Mouse (Mus musculus): ENCODE data around the gene Pcsk2.

The Pcsk2 gene

GRCm38 (mm10) chr2:143696026-143696557, 150.1 kb downstream of the Pcsk2 start:
- no peak for TF ChIP-seq GATA4 (IDR thresholded peaks at IDR 0.05; ENCODE audit: insufficient replicate concordance, low read length)

GRCm38 (mm10) chr2:143696704-143697103, 150.7 kb downstream of the Pcsk2 start:
- TF ChIP-seq GATA4 (IDR thresholded peaks at IDR 0.05; ENCODE audit: insufficient replicate concordance, low read length) = no peak

GRCm38 (mm10) chr2:143701141-143701540, 155.2 kb downstream of the Pcsk2 start:
- no peak for TF ChIP-seq GATA4 (IDR thresholded peaks at IDR 0.05; ENCODE audit: insufficient replicate concordance, low read length)

- no peak for TF ChIP-seq GATA4 (IDR thresholded peaks at IDR 0.05; ENCODE audit: insufficient replicate concordance, low read length)
Observed at GRCm38 (mm10) chr2:143702931-143703344, 157.0 kb downstream of the Pcsk2 start.

- no peak for TF ChIP-seq GATA4 (IDR thresholded peaks at IDR 0.05; ENCODE audit: insufficient replicate concordance, low read length)
Observed at GRCm38 (mm10) chr2:143708205-143708604, 162.2 kb downstream of the Pcsk2 start.

- TF ChIP-seq GATA4 (IDR thresholded peaks at IDR 0.05; ENCODE audit: insufficient replicate concordance, low read length) = no peak
Observed at GRCm38 (mm10) chr2:143709249-143709648, 163.3 kb downstream of the Pcsk2 start.

- no peak for TF ChIP-seq GATA4 (IDR thresholded peaks at IDR 0.05; ENCODE audit: insufficient replicate concordance, low read length)
Observed at GRCm38 (mm10) chr2:143709979-143710378, 164.0 kb downstream of the Pcsk2 start.

- no peak for TF ChIP-seq GATA4 (IDR thresholded peaks at IDR 0.05; ENCODE audit: insufficient replicate concordance, low read length)
Observed at GRCm38 (mm10) chr2:143711886-143712285, 165.9 kb downstream of the Pcsk2 start.

- TF ChIP-seq GATA4 (IDR thresholded peaks at IDR 0.05; ENCODE audit: insufficient replicate concordance, low read length) = no peak
Observed at GRCm38 (mm10) chr2:143712901-143713300, 166.9 kb downstream of the Pcsk2 start.

- TF ChIP-seq GATA4 (IDR thresholded peaks at IDR 0.05; ENCODE audit: insufficient replicate concordance, low read length) = no peak
Observed at GRCm38 (mm10) chr2:143713902-143714301, 167.9 kb downstream of the Pcsk2 start.

GRCm38 (mm10) chr2:143715110-143715509, 169.2 kb downstream of the Pcsk2 start:
- no peak for TF ChIP-seq GATA4 (IDR thresholded peaks at IDR 0.05; ENCODE audit: insufficient replicate concordance, low read length)

- TF ChIP-seq GATA4 (IDR thresholded peaks at IDR 0.05; ENCODE audit: insufficient replicate concordance, low read length) = no peak
Observed at GRCm38 (mm10) chr2:143723231-143723630, 177.3 kb downstream of the Pcsk2 start.

GRCm38 (mm10) chr2:143724101-143724500, 178.1 kb downstream of the Pcsk2 start:
- no peak for TF ChIP-seq GATA4 (IDR thresholded peaks at IDR 0.05; ENCODE audit: insufficient replicate concordance, low read length)

- no peak for TF ChIP-seq GATA4 (IDR thresholded peaks at IDR 0.05; ENCODE audit: insufficient replicate concordance, low read length)
Observed at GRCm38 (mm10) chr2:143724720-143725119, 178.8 kb downstream of the Pcsk2 start.

- no peak for TF ChIP-seq GATA4 (IDR thresholded peaks at IDR 0.05; ENCODE audit: insufficient replicate concordance, low read length)
Observed at GRCm38 (mm10) chr2:143732501-143732900, 186.5 kb downstream of the Pcsk2 start.

GRCm38 (mm10) chr2:143735442-143735841, 189.5 kb downstream of the Pcsk2 start:
- TF ChIP-seq GATA4 (IDR thresholded peaks at IDR 0.05; ENCODE audit: insufficient replicate concordance, low read length) = no peak

GRCm38 (mm10) chr2:143739475-143740226, 193.7 kb downstream of the Pcsk2 start:
- TF ChIP-seq GATA4 (IDR thresholded peaks at IDR 0.05; ENCODE audit: insufficient replicate concordance, low read length) = no peak

All from liver, adult (tissue).